Mouse (Mus musculus): ENCODE measurements at regions not wholly inside any gene's neighbourhood (a gene's known extent, or its start where the extent isn't known, plus 50 kb on each side); places are given as distances from the start of the nearest gene placed in this dataset.

DNA sequence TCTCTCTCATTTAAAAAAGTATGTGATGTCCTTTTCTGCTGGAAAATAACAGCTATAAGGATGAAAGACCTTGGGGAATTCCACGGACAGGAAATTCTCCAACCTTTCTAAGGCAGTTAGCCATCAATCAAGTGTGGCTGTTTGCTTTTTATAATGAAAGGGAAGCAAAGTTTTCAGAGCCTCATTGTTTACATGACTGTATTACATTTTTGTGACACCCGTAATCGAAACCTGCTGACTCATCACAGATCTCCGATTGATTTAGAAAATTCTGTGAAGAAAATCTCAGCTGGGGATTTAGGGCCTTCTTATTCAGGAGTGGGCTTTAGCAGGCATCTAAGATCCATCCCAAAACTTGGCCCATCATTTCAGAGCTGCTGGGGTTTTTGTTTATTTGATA, 72.4 kb upstream of the Mpp6 start:
- H3K9me3 ChIP-seq (ENCODE audit: control insufficient read depth, low read length) = no peaks in the 10 kb centered on the region
- no peak overlapping the region for H3K27ac ChIP-seq
- H3K9ac ChIP-seq = no peak overlapping the region
- no peaks in the 10 kb centered on the region for H3K36me3 ChIP-seq (replicated peaks; ENCODE audit: control insufficient read depth, insufficient read depth)
- H3K27me3 ChIP-seq (ENCODE audit: control insufficient read depth, insufficient read depth, low read length) = no peaks in the 10 kb centered on the region
- no peak for ATAC-seq (ENCODE audit: low FRiP score)
- H3K4me3 ChIP-seq (replicated peaks; ENCODE audit: low read length) = no peak overlapping the region
- 54% methylated on average over 4 of the region's 4 CpGs for WGBS
- no peak overlapping the region for H3K4me2 ChIP-seq (replicated peaks)
- H3K4me1 ChIP-seq (replicated peaks; ENCODE audit: control insufficient read depth, insufficient read depth, low read length) = peaks cover 5% of the 10 kb centered on the region
- DNase-seq (ENCODE audit: low spot score) = no peak

GRCm38 (mm10) chr6:50038369-50038768, 71.7 kb upstream of the Mpp6 start:
- Histone ChIP-seq H3K9ac (no peak overlapping the region), H3K4me2 (replicated peaks) (no peak overlapping the region), H3K27ac (no peak overlapping the region), H3K4me3 (replicated peaks; ENCODE audit: low read length) (no peak overlapping the region), H3K9me3 (ENCODE audit: control insufficient read depth, low read length) (no peaks in the 10 kb centered on the region), H3K27me3 (ENCODE audit: control insufficient read depth, insufficient read depth, low read length) (no peaks in the 10 kb centered on the region), H3K36me3 (replicated peaks; ENCODE audit: control insufficient read depth, insufficient read depth) (no peaks in the 10 kb centered on the region), H3K4me1 (replicated peaks; ENCODE audit: control insufficient read depth, insufficient read depth, low read length) (peaks cover under 1% of the 10 kb centered on the region; the same call in 1 of the 2 replicates)
- no peak for DNase-seq (ENCODE audit: low spot score)
- ATAC-seq (ENCODE audit: low FRiP score) = no peak
- 68% methylated on average over 3 of the region's 3 CpGs for WGBS

DNA sequence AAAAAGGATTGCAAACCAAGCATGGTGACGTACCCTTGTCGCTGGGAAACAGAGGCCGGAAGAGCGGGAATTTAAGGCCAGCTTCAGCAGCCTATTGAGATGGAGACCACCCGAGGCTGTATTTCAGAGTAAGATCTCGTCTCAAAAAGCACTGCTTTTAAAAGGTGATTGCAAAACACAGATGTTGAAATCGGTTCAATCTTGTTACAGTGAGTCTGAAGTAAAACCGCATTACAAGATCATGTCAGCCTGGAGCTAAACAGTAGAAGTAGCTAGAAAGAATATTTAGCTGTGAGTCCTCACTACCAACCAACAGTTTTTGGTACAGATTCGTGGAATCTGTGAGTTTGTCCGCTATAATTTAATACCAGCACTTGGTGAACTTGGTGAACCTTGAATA, 69.0 kb upstream of the Mpp6 start:
- no peak overlapping the region for H3K27ac ChIP-seq
- ATAC-seq (ENCODE audit: low FRiP score) (no peak), DNase-seq (ENCODE audit: low spot score) (no peak)
- H3K9me3 ChIP-seq (ENCODE audit: control insufficient read depth, low read length) = no peaks in the 10 kb centered on the region
- 61% methylated on average over 10 of the region's 10 CpGs for WGBS
- no peak overlapping the region for H3K4me3 ChIP-seq (replicated peaks; ENCODE audit: low read length)
- no peaks in the 10 kb centered on the region for H3K4me1 ChIP-seq (replicated peaks; ENCODE audit: control insufficient read depth, insufficient read depth, low read length)
- H3K9ac ChIP-seq = no peak overlapping the region
- H3K4me2 ChIP-seq (replicated peaks) = no peak overlapping the region
- no peaks in the 10 kb centered on the region for H3K36me3 ChIP-seq (replicated peaks; ENCODE audit: control insufficient read depth, insufficient read depth)
- H3K27me3 ChIP-seq (ENCODE audit: control insufficient read depth, insufficient read depth, low read length) = no peaks in the 10 kb centered on the region

- H3K27ac ChIP-seq = no peak overlapping the region
- ATAC-seq (ENCODE audit: low FRiP score) (no peak), DNase-seq (ENCODE audit: low spot score) (no peak)
- H3K9me3 ChIP-seq (ENCODE audit: control insufficient read depth, low read length) = no peaks in the 10 kb centered on the region
- no peaks in the 10 kb centered on the region for H3K4me1 ChIP-seq (replicated peaks; ENCODE audit: control insufficient read depth, insufficient read depth, low read length)
- no peak overlapping the region for H3K4me3 ChIP-seq (replicated peaks; ENCODE audit: low read length)
- WGBS = 64% methylated on average over 3 of the region's 3 CpGs
- no peak overlapping the region for H3K9ac ChIP-seq
- no peak overlapping the region for H3K4me2 ChIP-seq (replicated peaks)
- no peaks in the 10 kb centered on the region for H3K27me3 ChIP-seq (ENCODE audit: control insufficient read depth, insufficient read depth, low read length)
- no peaks in the 10 kb centered on the region for H3K36me3 ChIP-seq (replicated peaks; ENCODE audit: control insufficient read depth, insufficient read depth)
These were observed 67.9 kb upstream of the Mpp6 start for GRCm38 (mm10) chr6:50042127-50042526.

DNA sequence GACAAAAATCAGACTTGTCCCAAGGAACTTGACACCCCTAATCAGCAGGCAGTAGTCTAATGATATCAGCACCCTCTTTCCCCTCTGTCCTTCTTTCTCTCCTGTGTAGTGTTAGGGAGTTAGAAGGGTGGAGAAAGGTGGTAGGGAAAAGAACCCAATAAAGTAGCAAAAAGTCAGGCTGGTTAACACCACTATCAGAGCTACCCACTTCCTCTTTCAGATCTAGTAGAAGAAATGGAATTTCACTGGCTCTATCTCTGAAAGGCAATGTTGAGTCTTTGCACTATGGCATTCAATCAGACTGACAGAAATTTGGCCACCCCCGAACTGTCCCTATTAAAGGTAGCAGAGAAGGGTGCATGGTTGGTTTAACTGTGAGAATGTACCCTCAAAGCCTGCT, 65.9 kb upstream of the Mpp6 start:
- no peak overlapping the region for H3K4me3 ChIP-seq (replicated peaks; ENCODE audit: low read length)
- 73% methylated on average over 1 of the region's 1 CpGs for WGBS
- H3K4me1 ChIP-seq (replicated peaks; ENCODE audit: control insufficient read depth, insufficient read depth, low read length) = no peaks in the 10 kb centered on the region
- no peak for DNase-seq (ENCODE audit: low spot score)
- H3K27ac ChIP-seq = no peak overlapping the region
- H3K9ac ChIP-seq = no peak overlapping the region
- no peaks in the 10 kb centered on the region for H3K36me3 ChIP-seq (replicated peaks; ENCODE audit: control insufficient read depth, insufficient read depth)
- H3K4me2 ChIP-seq (replicated peaks) = no peak overlapping the region
- ATAC-seq (ENCODE audit: low FRiP score) = no peak
- H3K9me3 ChIP-seq (ENCODE audit: control insufficient read depth, low read length) = no peaks in the 10 kb centered on the region
- no peaks in the 10 kb centered on the region for H3K27me3 ChIP-seq (ENCODE audit: control insufficient read depth, insufficient read depth, low read length)

DNA sequence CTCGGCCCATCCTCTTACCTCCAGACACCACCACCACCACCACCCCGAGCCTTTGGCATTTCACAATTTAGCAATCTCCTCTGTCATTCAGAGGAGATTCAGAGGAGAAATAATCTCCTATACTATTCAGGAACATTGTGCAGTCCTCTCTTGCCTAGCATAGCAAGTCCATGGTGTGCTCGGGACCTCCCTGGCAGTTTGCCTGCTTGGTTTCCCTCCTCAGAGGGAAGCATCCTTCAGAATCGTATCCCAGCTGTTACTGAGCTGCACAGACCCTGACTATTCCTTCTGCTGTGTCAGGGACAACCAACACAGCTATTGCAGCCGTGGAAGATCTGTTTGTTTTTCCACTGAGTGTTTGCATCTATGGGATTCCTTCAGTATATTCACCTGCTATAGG, 63.3 kb upstream of the Mpp6 start:
- H3K27ac ChIP-seq = no peak overlapping the region
- H3K9me3 ChIP-seq (ENCODE audit: control insufficient read depth, low read length) = no peaks in the 10 kb centered on the region
- no peaks in the 10 kb centered on the region for H3K36me3 ChIP-seq (replicated peaks; ENCODE audit: control insufficient read depth, insufficient read depth)
- DNase-seq (ENCODE audit: low spot score) (no peak), ATAC-seq (ENCODE audit: low FRiP score) (no peak)
- H3K27me3 ChIP-seq (ENCODE audit: control insufficient read depth, insufficient read depth, low read length) = no peaks in the 10 kb centered on the region
- H3K9ac ChIP-seq = no peak overlapping the region
- 70% methylated on average over 5 of the region's 5 CpGs for WGBS
- no peak overlapping the region for H3K4me2 ChIP-seq (replicated peaks)
- no peaks in the 10 kb centered on the region for H3K4me1 ChIP-seq (replicated peaks; ENCODE audit: control insufficient read depth, insufficient read depth, low read length)
- no peak overlapping the region for H3K4me3 ChIP-seq (replicated peaks; ENCODE audit: low read length)

DNA sequence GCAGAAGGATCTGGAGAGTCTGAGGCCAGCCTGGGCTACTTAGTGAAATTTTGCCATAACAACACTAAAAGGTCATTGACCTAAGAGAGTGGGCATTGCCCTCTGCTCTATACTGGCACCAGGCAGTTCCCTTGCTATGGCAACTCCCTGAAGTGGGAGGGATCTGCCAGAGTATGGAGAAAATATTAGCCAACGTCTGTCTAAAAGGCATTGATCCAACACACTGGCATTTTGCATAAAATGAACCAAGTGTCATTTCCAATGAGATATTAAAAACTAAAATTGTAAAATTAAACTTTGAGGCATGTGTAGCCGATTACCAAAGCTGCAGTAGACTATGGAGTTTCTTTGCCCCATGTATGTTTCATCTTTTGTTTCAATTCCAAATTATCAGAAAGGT, 57.6 kb upstream of the Mpp6 start:
- ATAC-seq (ENCODE audit: low FRiP score) (no peak), DNase-seq (ENCODE audit: low spot score) (no peak)
- H3K4me2 ChIP-seq (replicated peaks) = no peak overlapping the region
- H3K36me3 ChIP-seq (replicated peaks; ENCODE audit: control insufficient read depth, insufficient read depth) = no peaks in the 10 kb centered on the region
- no peak overlapping the region for H3K27ac ChIP-seq
- H3K4me3 ChIP-seq (replicated peaks; ENCODE audit: low read length) = no peak overlapping the region
- no peak overlapping the region for H3K9ac ChIP-seq
- WGBS = 93% methylated on average over 2 of the region's 2 CpGs
- H3K27me3 ChIP-seq (ENCODE audit: control insufficient read depth, insufficient read depth, low read length) = no peaks in the 10 kb centered on the region
- 0 out of 2 replicates have a peak, but pooled peaks cover 3% of the 10 kb centered on the region for H3K4me1 ChIP-seq (replicated peaks; ENCODE audit: control insufficient read depth, insufficient read depth, low read length)
- no peaks in the 10 kb centered on the region for H3K9me3 ChIP-seq (ENCODE audit: control insufficient read depth, low read length)

DNA sequence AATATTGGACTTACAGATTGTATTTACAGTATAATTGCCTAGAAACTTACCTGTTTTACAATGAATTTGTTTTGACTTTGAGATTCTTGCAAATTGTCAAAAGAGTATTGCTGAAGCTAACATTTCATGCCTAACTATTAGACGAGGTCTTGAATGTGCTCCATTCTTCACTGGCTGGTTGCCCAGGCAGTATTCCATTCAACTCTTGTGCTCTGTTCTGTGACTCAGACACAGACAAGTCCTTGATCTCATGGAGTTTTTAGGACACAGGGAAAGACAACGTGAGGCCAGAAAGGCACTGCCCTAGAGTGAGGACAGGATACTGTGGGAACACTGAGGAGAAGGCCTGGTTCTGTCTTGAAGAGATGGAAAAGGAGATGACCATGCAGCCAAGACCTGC, 57.0 kb upstream of the Mpp6 start:
- H3K4me3 ChIP-seq (replicated peaks; ENCODE audit: low read length) = no peak overlapping the region
- no peak overlapping the region for H3K9ac ChIP-seq
- no peaks in the 10 kb centered on the region for H3K27me3 ChIP-seq (ENCODE audit: control insufficient read depth, insufficient read depth, low read length)
- no peaks in the 10 kb centered on the region for H3K9me3 ChIP-seq (ENCODE audit: control insufficient read depth, low read length)
- no peaks in the 10 kb centered on the region for H3K36me3 ChIP-seq (replicated peaks; ENCODE audit: control insufficient read depth, insufficient read depth)
- no peak overlapping the region for H3K27ac ChIP-seq
- WGBS = 52% methylated on average over 2 of the region's 2 CpGs
- no peak for DNase-seq (ENCODE audit: low spot score)
- H3K4me2 ChIP-seq (replicated peaks) = no peak overlapping the region
- H3K4me1 ChIP-seq (replicated peaks; ENCODE audit: control insufficient read depth, insufficient read depth, low read length) = 0 out of 2 replicates have a peak, but pooled peaks cover 3% of the 10 kb centered on the region
- no peak for ATAC-seq (ENCODE audit: low FRiP score)

- no peak for ATAC-seq (ENCODE audit: low FRiP score)
- Histone ChIP-seq H3K4me3 (replicated peaks; ENCODE audit: low read length) (no peak overlapping the region), H3K36me3 (replicated peaks; ENCODE audit: control insufficient read depth, insufficient read depth) (no peaks in the 10 kb centered on the region), H3K9me3 (ENCODE audit: control insufficient read depth, low read length) (no peaks in the 10 kb centered on the region), H3K4me2 (replicated peaks) (no peak overlapping the region), H3K9ac (no peak overlapping the region), H3K27me3 (ENCODE audit: control insufficient read depth, insufficient read depth, low read length) (no peaks in the 10 kb centered on the region), H3K27ac (no peak overlapping the region), H3K4me1 (replicated peaks; ENCODE audit: control insufficient read depth, insufficient read depth, low read length) (0 out of 2 replicates have a peak, but pooled peaks cover 3% of the 10 kb centered on the region)
- 75% methylated on average over 13 of the region's 13 CpGs for WGBS
- DNase-seq (ENCODE audit: low spot score) = no peak
These were observed 55.8 kb upstream of the Mpp6 start for GRCm38 (mm10) chr6:50054233-50054632.

GRCm38 (mm10) chr6:50058596-50058995, 51.4 kb upstream of the Mpp6 start:
- Histone ChIP-seq H3K4me2 (replicated peaks) (no peak overlapping the region), H3K9ac (no peak overlapping the region), H3K27ac (no peak overlapping the region), H3K4me1 (replicated peaks; ENCODE audit: control insufficient read depth, insufficient read depth, low read length) (0 out of 2 replicates have a peak, but pooled peaks cover 3% of the 10 kb centered on the region), H3K27me3 (ENCODE audit: control insufficient read depth, insufficient read depth, low read length) (no peaks in the 10 kb centered on the region), H3K4me3 (replicated peaks; ENCODE audit: low read length) (no peak overlapping the region), H3K9me3 (ENCODE audit: control insufficient read depth, low read length) (no peaks in the 10 kb centered on the region), H3K36me3 (replicated peaks; ENCODE audit: control insufficient read depth, insufficient read depth) (no peaks in the 10 kb centered on the region)
- ATAC-seq (ENCODE audit: low FRiP score) (no peak), DNase-seq (ENCODE audit: low spot score) (no peak)
- 91% methylated on average over 11 of the region's 11 CpGs for WGBS

All from hindbrain, embryonic 14.5 days (tissue).